ENCODE assay signal across 9 mouse cellular contexts in genomic region chr5:142920311-142921073, GRCm38 (mm10). TPM values are rescaled to one million over a fixed set of nuclear protein-coding genes. Genes with fewer than 3 reads are reported as not detected.
A peak's percentile ranks its signal among the peaks of the same experiment; 100 is the strongest.
DNase-seq lines count a peak whose midpoint lies in the region; ATAC-seq and TF ChIP-seq lines count a peak whose summit lies in the region.
"Had no signal": no experiment of that assay in that cellular context is flagged by ENCODE, and none has a peak within 500 bp of the region (broad histone marks: within the 10 kb centered on the region; RNA-seq: fewer than 3 reads in every experiment).

No protein-coding gene starts in this region.

- peak; percentile 78 to 91; a peak in 3 of 4 replicates for TF ChIP-seq EP300 in MEL (IDR thresholded peaks at IDR 0.05; ENCODE audit: low read depth in 1 of 2, low read length in 2 of 2)

- no peak for TF ChIP-seq RAD21 in MEL (IDR thresholded peaks at IDR 0.05; ENCODE audit: low read depth, low read length)

- TF ChIP-seq CTCF in MEL (IDR thresholded peaks at IDR 0.05 in 2 of 3, conservative IDR thresholded peaks at IDR 0.05 in 1 of 3; ENCODE audit: control insufficient read depth in 1 of 3, insufficient read depth in 1 of 3, low read depth in 2 of 3, low read length in 3 of 3, poor library complexity in 1 of 3, severe bottlenecking in 1 of 3), result no peak
- TF ChIP-seq CTCF in bone marrow, adult 2 months (IDR thresholded peaks at IDR 0.05; ENCODE audit: control insufficient read depth, insufficient read depth, low read length), result peak; percentile 36; the same call in 1 of the 2 replicates

- H3K4me1 ChIP-seq in MEL (ENCODE audit: control insufficient read depth in 1 of 2, insufficient read depth in 2 of 2, low read length in 2 of 2), result peaks cover 19 to 30% of the 10 kb centered on the region in 2 experiments
- peaks cover 10% of the 10 kb centered on the region; the same call in 1 of the 2 replicates for H3K4me1 ChIP-seq in bone marrow, adult 2 months (ENCODE audit: control insufficient read depth, insufficient read depth, low read length)
- no peaks in the 10 kb centered on the region for H3K4me1 ChIP-seq in forebrain, embryonic 15.5 days
- H3K4me1 ChIP-seq: midbrain, embryonic 12.5 days had no signal

- peak; percentile 43 to 80; a peak in 2 of 4 replicates for TF ChIP-seq POLR2A in MEL (IDR thresholded peaks at IDR 0.05; ENCODE audit: control insufficient read depth in 1 of 2, insufficient read depth in 1 of 2, low read depth in 1 of 2, low read length in 2 of 2, poor library complexity in 1 of 2)
- TF ChIP-seq POLR2A in bone marrow, adult 2 months (IDR thresholded peaks at IDR 0.05; ENCODE audit: borderline replicate concordance, control insufficient read depth, low read depth, low read length), result peak; percentile 81

- ATAC-seq in megakaryocyte progenitor cell, adult 5-6 weeks (replicated peaks; ENCODE audit: poor library complexity), result peak; percentile 98
- ATAC-seq in frontal cortex, adult (ENCODE audit: low TSS enrichment), result no peak
- ATAC-seq in forebrain, embryonic 15.5 days (replicated peaks), result no peak

- peak overlapping the region; percentile 48 for H3K9ac ChIP-seq in MEL (ENCODE audit: control insufficient read depth, low read depth, low read length, poor library complexity, severe bottlenecking)
- no peak overlapping the region for H3K9ac ChIP-seq in forebrain, embryonic 15.5 days (replicated peaks)
- H3K9ac ChIP-seq: midbrain, embryonic 12.5 days had no signal

- no peaks in the 10 kb centered on the region for H3K27me3 ChIP-seq in MEL (ENCODE audit: control insufficient read depth in 1 of 2, insufficient read depth in 2 of 2, low read length in 2 of 2)
- no peaks in the 10 kb centered on the region for H3K27me3 ChIP-seq in forebrain, embryonic 15.5 days
- H3K27me3 ChIP-seq: midbrain, embryonic 12.5 days had no signal

- no peaks in the 10 kb centered on the region for H3K9me3 ChIP-seq in MEL (replicated peaks; ENCODE audit: insufficient read depth, low read length)
- no peaks in the 10 kb centered on the region for H3K9me3 ChIP-seq in forebrain, embryonic 15.5 days
- H3K9me3 ChIP-seq: midbrain, embryonic 12.5 days had no signal

- no peak overlapping the region for H3K4me2 ChIP-seq in forebrain, embryonic 15.5 days (replicated peaks)
- H3K4me2 ChIP-seq: midbrain, embryonic 12.5 days had no signal

- peak overlapping the region in 1 of 2 experiments; percentile 6; a peak in 3 of 4 replicates for H3K4me3 ChIP-seq in MEL (ENCODE audit: control insufficient read depth in 1 of 2, insufficient read depth in 1 of 2, low read depth in 2 of 2, low read length in 2 of 2)
- no peak overlapping the region for H3K4me3 ChIP-seq in bone marrow, adult 2 months (replicated peaks; ENCODE audit: control insufficient read depth, low read depth, low read length)
- no peak overlapping the region for H3K4me3 ChIP-seq in forebrain, embryonic 15.5 days
- H3K4me3 ChIP-seq: midbrain, embryonic 12.5 days had no signal

- no peaks in the 10 kb centered on the region; the same call in 1 of the 2 replicates for H3K79me2 ChIP-seq in MEL (ENCODE audit: control insufficient read depth, insufficient read depth, low read length, poor library complexity)

- DNase-seq in MEL (ENCODE audit: low read depth, low spot score), result peak; percentile 99
- peak; percentile 93 to 94 for DNase-seq in heart, adult 9 months (ENCODE audit: low spot score in 2 of 2)
- DNase-seq in kidney, postnatal 14 days, result peak; percentile 73
- peak; percentile 56 for DNase-seq in urinary bladder, adult 2 months (ENCODE audit: low spot score)

- 9% methylated on average over 8 of the region's 8 CpGs for WGBS in bone marrow, adult 2 months
- 66% methylated on average over 8 of the region's 8 CpGs for WGBS in forebrain, embryonic 15.5 days

- H3K36me3 ChIP-seq in MEL (ENCODE audit: control insufficient read depth in 1 of 2, insufficient read depth in 2 of 2, low read length in 2 of 2), result peaks cover 0 to 26% of the 10 kb centered on the region in 2 experiments; a peak in 2 of 4 replicates
- no peaks in the 10 kb centered on the region for H3K36me3 ChIP-seq in forebrain, embryonic 15.5 days
- H3K36me3 ChIP-seq: midbrain, embryonic 12.5 days had no signal

- H3K27ac ChIP-seq in MEL (ENCODE audit: control insufficient read depth, low read depth, low read length), result peak overlapping the region; percentile 97
- peak overlapping the region; percentile 94 for H3K27ac ChIP-seq in bone marrow, adult 2 months (ENCODE audit: control insufficient read depth, insufficient read depth, low read depth, low read length, poor library complexity)
- no peak overlapping the region for H3K27ac ChIP-seq in forebrain, embryonic 15.5 days (replicated peaks)
- H3K27ac ChIP-seq: midbrain, embryonic 12.5 days had no signal

TF ChIP-seq in MEL, 35 proteins besides CTCF, POLR2A, EP300 and RAD21 (continues in another document):
- TF ChIP-seq GABPA (IDR thresholded peaks at IDR 0.05; ENCODE audit: low read depth, low read length) (no peak), UBTF (IDR thresholded peaks at IDR 0.05; ENCODE audit: borderline replicate concordance, insufficient read depth, low read depth, low read length) (no peak), USF2 (IDR thresholded peaks at IDR 0.05; ENCODE audit: borderline replicate concordance in 1 of 2, insufficient read depth in 1 of 2, low read depth in 1 of 2, low read length in 2 of 2) (no peak), MEF2A (IDR thresholded peaks at IDR 0.05; ENCODE audit: extremely low read depth, insufficient replicate concordance, low read depth, low read length, poor library complexity, severe bottlenecking) (0 out of 2 replicates have a peak, but pooled peaks have one; percentile 29), CHD1 (IDR thresholded peaks at IDR 0.05; ENCODE audit: low read depth, low read length) (no peak), GATA1 (IDR thresholded peaks at IDR 0.05; ENCODE audit: low read depth, low read length) (peak; percentile 64), MYB (IDR thresholded peaks at IDR 0.05; ENCODE audit: low read depth, low read length) (peak; percentile 73), MYC (IDR thresholded peaks at IDR 0.05; ENCODE audit: low read depth, low read length) (peak; percentile 89), MXI1 (IDR thresholded peaks at IDR 0.05; ENCODE audit: low read depth, low read length) (peak; percentile 92), MAFK (IDR thresholded peaks at IDR 0.05; ENCODE audit: borderline replicate concordance, low read depth, low read length) (no peak), ZKSCAN1 (IDR thresholded peaks at IDR 0.05; ENCODE audit: low read depth, low read length) (no peak), ETS1 (IDR thresholded peaks at IDR 0.05; ENCODE audit: low read depth, low read length) (peak; percentile 97), SMC3 (IDR thresholded peaks at IDR 0.05; ENCODE audit: low read depth, low read length) (no peak), JUND (IDR thresholded peaks at IDR 0.05; ENCODE audit: low read depth, low read length) (peak; percentile 92; the same call in 1 of the 2 replicates), NRF1 (IDR thresholded peaks at IDR 0.05; ENCODE audit: insufficient read depth, low read depth, low read length, poor library complexity, severe bottlenecking) (peak; percentile 37; the same call in 1 of the 2 replicates), CHD2 (IDR thresholded peaks at IDR 0.05; ENCODE audit: low read length) (peak; percentile 91), ELF1 (IDR thresholded peaks at IDR 0.05; ENCODE audit: low read depth, low read length) (peak; percentile 52), USF1 (IDR thresholded peaks at IDR 0.05; ENCODE audit: low read depth, low read length) (peak; percentile 32; the same call in 1 of the 2 replicates), SIN3A (IDR thresholded peaks at IDR 0.05; ENCODE audit: low read length) (peak; percentile 95), HCFC1 (IDR thresholded peaks at IDR 0.05; ENCODE audit: low read depth, low read length) (peak; percentile 77), TCF12 (IDR thresholded peaks at IDR 0.05; ENCODE audit: low read depth, low read length) (peak; percentile 57), MAX (IDR thresholded peaks at IDR 0.05; ENCODE audit: low read length) (peak; percentile 88), TAL1 (IDR thresholded peaks at IDR 0.05; ENCODE audit: low read length) (peak; percentile 47)

RNA-seq across cellular contexts. Expression of gene Actb, which starts 13.9 kb away (rescaled TPM):
- 3,019 and 3,042 TPM in 2 replicates for total RNA-seq in MEL (2012; rRNA removed)
- polyA plus RNA-seq in MEL (2012; ENCODE audit: insufficient read depth in 1 of 2, insufficient read length in 2 of 2, low read depth in 1 of 2, low replicate concordance in 2 of 2, missing spikeins in 1 of 2), result 1,000 to 10,000 TPM; 1,403 to 4,417 TPM
- polyA plus RNA-seq in bone marrow, adult 2 months (2011; ENCODE audit: insufficient read depth, insufficient read length, low replicate concordance, missing spikeins), result 3,846 and 7,097 TPM in 2 replicates
- total RNA-seq in megakaryocyte progenitor cell, adult 5-6 weeks (2015), result 5,014 and 5,318 TPM in 2 replicates
- total RNA-seq in megakaryocyte progenitor cell, adult 5-6 weeks (2017), result 3,372 and 3,558 TPM in 2 replicates
- polyA plus RNA-seq in urinary bladder, adult 2 months (2012; rRNA removed), result 5,740 and 7,458 TPM in 2 replicates
- 16,767 and 16,970 TPM in 2 replicates for polyA plus RNA-seq in forebrain, embryonic 15.5 days (2015; fragmentation: Nextera tagmentation; extraction: Ambion mirVana)

RNA-seq across cellular contexts. Expression of gene Fbxl18, which starts 25.3 kb away (rescaled TPM):
- total RNA-seq in MEL (2012; rRNA removed), result 3.9 and 4.6 TPM in 2 replicates
- 1 to 10 TPM in 1 of 2 experiments, not detected in 1; 7.4 TPM for polyA plus RNA-seq in MEL (2012; ENCODE audit: insufficient read depth in 1 of 2, insufficient read length in 2 of 2, low read depth in 1 of 2, low replicate concordance in 2 of 2, missing spikeins in 1 of 2)
- 4.6 and 10.8 TPM in 2 replicates for polyA plus RNA-seq in bone marrow, adult 2 months (2011; ENCODE audit: insufficient read depth, insufficient read length, low replicate concordance, missing spikeins)
- total RNA-seq in megakaryocyte progenitor cell, adult 5-6 weeks (2015), result 1.9 and 2.2 TPM in 2 replicates
- 2.4 and 2.6 TPM in 2 replicates for total RNA-seq in megakaryocyte progenitor cell, adult 5-6 weeks (2017)
- polyA plus RNA-seq in urinary bladder, adult 2 months (2012; rRNA removed), result 7.0 and 8.4 TPM in 2 replicates
- polyA plus RNA-seq in forebrain, embryonic 15.5 days (2015; fragmentation: Nextera tagmentation; extraction: Ambion mirVana), result 32.6 and 34.2 TPM in 2 replicates

RNA-seq across cellular contexts. Expression of gene Fscn1, which starts 39.7 kb away (rescaled TPM):
- not detected in 2 replicates for total RNA-seq in MEL (2012; rRNA removed)
- not detected for polyA plus RNA-seq in MEL (2012; ENCODE audit: insufficient read depth in 1 of 2, insufficient read length in 2 of 2, low read depth in 1 of 2, low replicate concordance in 2 of 2, missing spikeins in 1 of 2)
- polyA plus RNA-seq in bone marrow, adult 2 months (2011; ENCODE audit: insufficient read depth, insufficient read length, low replicate concordance, missing spikeins), result 6.4 and 15.2 TPM in 2 replicates
- total RNA-seq in megakaryocyte progenitor cell, adult 5-6 weeks (2015), result 0.20 TPM in 1 of 2 replicates, not detected in the other
- total RNA-seq in megakaryocyte progenitor cell, adult 5-6 weeks (2017), result 0.10 TPM in 1 of 2 replicates, not detected in the other
- polyA plus RNA-seq in urinary bladder, adult 2 months (2012; rRNA removed), result 63.4 and 69.0 TPM in 2 replicates
- polyA plus RNA-seq in forebrain, embryonic 15.5 days (2015; fragmentation: Nextera tagmentation; extraction: Ambion mirVana), result 521 and 538 TPM in 2 replicates
